In genomic region chr15:30927632-30928031, GRCm38 (mm10) we compare ENCODE assay signal across 8 mouse cellular contexts.
A peak's percentile ranks its signal among the peaks of the same experiment; 100 is the strongest.
DNase-seq lines count a peak whose midpoint lies in the region; ATAC-seq and TF ChIP-seq lines count a peak whose summit lies in the region.

No protein-coding gene starts in this region.

- H3K27ac ChIP-seq in heart, postnatal 0 days (ENCODE audit: low read depth): no peak overlapping the region
- H3K27ac ChIP-seq in heart, embryonic 10.5 days: no peak overlapping the region
- H3K27ac ChIP-seq in cortical plate, adult 2 months (ENCODE audit: insufficient read depth, low read length): no peak overlapping the region

- ATAC-seq in heart, postnatal 0 days (ENCODE audit: insufficient read depth, low read depth): no peak
- no peak for ATAC-seq in erythroid progenitor cell, adult 5-6 weeks (replicated peaks; ENCODE audit: low FRiP score, poor library complexity, severe bottlenecking)

- DNase-seq in heart, postnatal 0 days (ENCODE audit: low spot score): peak; percentile 29
- no peak for DNase-seq in heart, embryonic 10.5 days (ENCODE audit: low spot score)
- DNase-seq in right cerebral cortex, postnatal 4 days: peak; percentile 55
- DNase-seq in right cerebral cortex, adult 2 months (ENCODE audit: low spot score in 2 of 2): no peak
- peak; percentile 48 for DNase-seq in lung, postnatal 14 days
- DNase-seq in layer of hippocampus, adult 18-20 months (ENCODE audit: low spot score in 2 of 2): no peak

- no peaks in the 10 kb centered on the region for H3K9me3 ChIP-seq in heart, postnatal 0 days (replicated peaks; ENCODE audit: control insufficient read depth, low read length)
- H3K9me3 ChIP-seq in heart, embryonic 10.5 days: no peaks in the 10 kb centered on the region

- no peak for TF ChIP-seq POLR2A in cortical plate, adult 2 months (IDR thresholded peaks at IDR 0.05; ENCODE audit: extremely low read depth, insufficient read depth, low read length)

- peak; percentile 55 for TF ChIP-seq CTCF in heart, postnatal 0 days (IDR thresholded peaks at IDR 0.05; ENCODE audit: low read depth)
- TF ChIP-seq CTCF in cortical plate, adult 2 months (IDR thresholded peaks at IDR 0.05; ENCODE audit: extremely low read depth, insufficient read depth, low read length): peak; percentile 64

- no peak overlapping the region for H3K4me2 ChIP-seq in heart, postnatal 0 days (ENCODE audit: low read depth, low read length)

- WGBS in heart, postnatal 0 days: 47% methylated on average over 7 of the region's 7 CpGs
- 52% methylated on average over 7 of the region's 7 CpGs for WGBS in heart, embryonic 10.5 days

- no peak for TF ChIP-seq EP300 in heart, postnatal 0 days (IDR thresholded peaks at IDR 0.05; ENCODE audit: low read depth)

- no peaks in the 10 kb centered on the region for H3K4me1 ChIP-seq in heart, postnatal 0 days (ENCODE audit: control insufficient read depth, insufficient read depth)
- H3K4me1 ChIP-seq in heart, embryonic 10.5 days: no peaks in the 10 kb centered on the region
- H3K4me1 ChIP-seq in cortical plate, adult 2 months (ENCODE audit: control insufficient read depth, insufficient read depth, low read length): no peaks in the 10 kb centered on the region

- no peak overlapping the region for H3K4me3 ChIP-seq in heart, postnatal 0 days (ENCODE audit: low read depth, low read length)
- H3K4me3 ChIP-seq in heart, embryonic 10.5 days: no peak overlapping the region
- no peak overlapping the region for H3K4me3 ChIP-seq in cortical plate, adult 2 months (ENCODE audit: insufficient read depth, low read length)

- H3K27me3 ChIP-seq in heart, postnatal 0 days (ENCODE audit: control insufficient read depth, insufficient read depth, low read length): no peaks in the 10 kb centered on the region
- H3K27me3 ChIP-seq in heart, embryonic 10.5 days (ENCODE audit: insufficient read depth, poor library complexity, severe bottlenecking): no peaks in the 10 kb centered on the region

- H3K9ac ChIP-seq in heart, postnatal 0 days (replicated peaks; ENCODE audit: low read depth, low read length): no peak overlapping the region

- no peaks in the 10 kb centered on the region for H3K36me3 ChIP-seq in heart, postnatal 0 days (replicated peaks; ENCODE audit: control insufficient read depth, insufficient read depth, low read length)
- no peaks in the 10 kb centered on the region for H3K36me3 ChIP-seq in heart, embryonic 10.5 days

Comparison
In these comparisons a context has a peak if more than half of its experiments do, and no peak if none do; other contexts are left out.
1. DNase-seq: peak in heart, postnatal 0 days (single experiment), right cerebral cortex, postnatal 4 days (single experiment) and lung, postnatal 14 days (single experiment); none in heart, embryonic 10.5 days (single experiment), right cerebral cortex, adult 2 months (0 of 2) and layer of hippocampus, adult 18-20 months (0 of 2).